Mouse (Mus musculus) midbrain, embryonic 10.5 days (tissue): ENCODE data around the gene Irs3. TPM values are rescaled to one million over a fixed set of nuclear protein-coding genes. Genes with fewer than 3 reads are reported as not detected.
A peak's percentile ranks its signal among the peaks of the same experiment; 100 is the strongest.

Source experiments
- DNase-seq: peaks from one replicate; pipeline ENCODE4 v3.0.0-alpha.2; 2017; ENCODE audit warnings: low spot score
- H3K27ac ChIP-seq: fragments of 300-500 bp; sonication (generic); replicated peaks from 2 replicates; pipeline ENCODE4 v1.5.1; 2016; ENCODE audit warnings: mild to moderate bottlenecking
- H3K27me3 ChIP-seq: fragments of 300-500 bp; sonication (generic); 2 replicates; pipeline ENCODE4 v1.6.1; 2016; ENCODE audit warnings: low read depth, mild to moderate bottlenecking; ENCODE audit not compliant: poor library complexity, severe bottlenecking
- H3K36me3 ChIP-seq: fragments of 300-500 bp; sonication (generic); 2 replicates; pipeline ENCODE4 v1.6.1; 2016; ENCODE audit warnings: mild to moderate bottlenecking, moderate library complexity
- H3K4me1 ChIP-seq: fragments of 300-500 bp; sonication (generic); 2 replicates; pipeline ENCODE4 v1.6.1; 2016
- H3K4me3 ChIP-seq: fragments of 300-500 bp; sonication (generic); 2 replicates; pipeline ENCODE4 v1.5.1; 2016; ENCODE audit warnings: mild to moderate bottlenecking, moderate library complexity
- H3K9me3 ChIP-seq: fragments of 300-500 bp; sonication (generic); replicated peaks from 2 replicates; pipeline ENCODE4 v1.6.1; 2016; ENCODE audit warnings: mild to moderate bottlenecking
- WGBS: fragments of 180-500 bp; shearing (Covaris S2); methylation state at CpG from one replicate; pipeline ENCODE4 v1.1.7; 2016; 5-methylcytosine and 5-hydroxymethylcytosine counted together
- polyA plus RNA-seq: library from polyadenylated mRNA; unstranded; fragments of >200 nt; fragmentation: Nextera tagmentation; extraction: Ambion mirVana; gene quantifications from 2 replicates; pipeline ENCODE4 v1.2.1, GENCODE M21; 2016

Irs3 gene
- polyA plus RNA-seq, 1 experiment from 2014 or later, result 0.48 TPM

- Histone ChIP-seq H3K9me3 (no peaks in the 10 kb centered on the region), H3K4me3 (no peak overlapping the region), H3K27ac (no peak overlapping the region), H3K36me3 (peaks cover 14% of the 10 kb centered on the region; the same call in 1 of the 2 replicates), H3K27me3 (peaks cover 37% of the 10 kb centered on the region), H3K4me1 (peaks cover 71% of the 10 kb centered on the region)
- WGBS, result 61% methylated on average over 3 of the region's 3 CpGs
- no peak for DNase-seq
Observed at GRCm38 (mm10) chr5:137609292-137609691, 36.2 kb downstream of the Irs3 start.

DNA sequence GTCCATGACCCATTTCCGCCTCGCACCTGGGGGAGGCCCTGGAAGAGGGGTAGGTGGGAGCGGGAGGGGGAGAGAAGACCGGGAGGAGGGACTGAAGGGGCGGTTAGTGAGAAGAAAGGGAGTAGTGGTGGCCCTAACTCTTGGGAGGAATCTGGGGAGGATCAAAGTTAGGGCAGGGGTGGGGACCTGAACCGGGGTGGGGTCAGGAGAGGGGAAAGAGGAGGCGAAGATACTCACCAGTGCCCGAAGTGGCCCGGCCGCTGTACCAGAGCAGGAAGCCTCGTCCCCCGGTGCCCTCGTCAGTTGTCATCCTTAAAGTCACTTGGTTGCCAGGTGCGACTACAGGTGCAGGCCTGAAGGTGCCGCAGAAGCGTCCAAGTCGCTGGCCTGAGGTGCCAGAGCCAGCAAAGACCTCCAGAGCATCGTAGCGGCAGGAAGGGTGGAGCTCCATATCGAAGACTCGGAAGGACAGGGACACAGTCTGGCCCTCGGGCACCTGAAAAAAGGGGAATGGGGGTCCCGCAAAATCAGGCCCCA lies 36.8 kb downstream of the Irs3 start:
- no peak for DNase-seq
- Histone ChIP-seq H3K36me3 (peaks cover 14% of the 10 kb centered on the region; the same call in 1 of the 2 replicates), H3K9me3 (no peaks in the 10 kb centered on the region), H3K27me3 (peaks cover 37% of the 10 kb centered on the region), H3K4me3 (peak overlapping the region; percentile 43), H3K27ac (peak overlapping the region; percentile 59), H3K4me1 (peaks cover 74% of the 10 kb centered on the region)
- WGBS, result 16% methylated on average over 23 of the region's 23 CpGs

DNA sequence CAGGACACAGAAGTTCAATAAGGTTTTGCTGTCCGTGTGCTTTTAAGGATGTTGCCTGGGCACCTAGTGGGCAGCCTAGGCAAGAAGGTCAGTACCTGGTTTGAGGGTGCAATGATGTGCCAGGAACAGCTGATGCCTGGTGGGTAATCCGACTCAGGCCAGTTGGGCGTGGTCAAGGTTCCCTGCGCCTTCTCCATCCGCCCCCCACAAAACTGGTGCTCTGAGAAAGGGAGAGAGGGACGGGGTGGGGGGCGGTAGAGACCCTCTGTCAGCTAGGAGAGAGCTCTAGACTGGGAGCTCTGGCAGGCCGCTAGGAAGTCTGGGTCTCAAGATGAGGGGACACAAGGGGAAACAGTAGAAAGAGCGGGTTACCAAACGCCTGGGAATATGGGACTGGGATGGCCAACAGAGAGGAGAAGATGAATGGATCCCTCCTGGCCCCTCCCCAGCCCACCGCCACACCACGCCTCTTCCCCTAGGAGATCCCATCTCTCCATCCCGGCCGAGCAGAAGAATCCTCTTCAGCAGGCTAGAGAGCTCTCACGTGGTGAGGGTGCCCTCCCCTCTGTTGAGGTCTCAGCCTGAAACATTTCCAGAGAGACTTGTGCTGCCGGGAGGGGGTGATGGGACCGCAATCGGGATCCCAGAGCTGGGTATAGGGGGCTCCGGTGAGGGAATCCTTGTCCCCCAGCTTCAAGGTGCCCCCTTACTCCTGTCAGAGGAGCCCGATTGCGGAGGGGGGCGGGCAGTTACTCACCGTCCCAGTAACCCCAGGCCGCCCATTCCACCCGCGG lies 37.5 kb downstream of the Irs3 start:
- WGBS, result 7% methylated on average over 26 of the region's 26 CpGs
- peak overlapping the region; percentile 43 for H3K4me3 ChIP-seq
- H3K4me1 ChIP-seq, result peaks cover 73% of the 10 kb centered on the region
- H3K36me3 ChIP-seq, result peaks cover 14% of the 10 kb centered on the region; the same call in 1 of the 2 replicates
- peaks cover 37% of the 10 kb centered on the region for H3K27me3 ChIP-seq
- H3K27ac ChIP-seq, result peak overlapping the region; percentile 59
- H3K9me3 ChIP-seq, result no peaks in the 10 kb centered on the region
- peak; percentile 20 for DNase-seq

DNA sequence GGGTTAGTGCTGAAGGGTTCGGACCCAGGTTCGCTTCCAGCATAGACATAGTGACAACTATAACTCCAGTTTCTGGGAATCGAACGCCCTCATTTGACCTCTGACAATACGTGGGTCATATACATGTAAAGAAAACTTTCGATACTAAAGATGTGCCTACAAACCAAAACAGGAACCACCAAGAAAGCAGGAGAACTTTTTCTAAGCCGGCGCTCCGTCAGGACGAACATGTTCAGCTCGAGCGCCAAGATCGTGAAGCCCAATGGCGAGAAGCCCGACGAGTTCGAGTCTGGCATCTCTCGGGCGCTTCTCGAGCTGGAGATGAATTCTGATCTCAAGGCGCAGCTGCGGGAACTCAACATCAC lies 44.2 kb downstream of the Irs3 start:
- Histone ChIP-seq H3K27me3 (no peaks in the 10 kb centered on the region), H3K36me3 (peaks cover 24% of the 10 kb centered on the region), H3K9me3 (no peaks in the 10 kb centered on the region; the same call in 1 of the 2 replicates), H3K27ac (peak overlapping the region; percentile 97), H3K4me3 (peak overlapping the region; percentile 67), H3K4me1 (peaks cover 58% of the 10 kb centered on the region)
- under 1% methylated on average over 22 of the region's 22 CpGs for WGBS
- peak; percentile 55 for DNase-seq

- no peaks in the 10 kb centered on the region for H3K27me3 ChIP-seq
- DNase-seq, result peak; percentile 96
- H3K36me3 ChIP-seq, result peaks cover 19% of the 10 kb centered on the region
- no peaks in the 10 kb centered on the region; the same call in 1 of the 2 replicates for H3K9me3 ChIP-seq
- H3K27ac ChIP-seq, result peak within 1 kb of the TSS; percentile 97
- H3K4me1 ChIP-seq, result peaks cover 55% of the 10 kb centered on the region
- under 1% methylated on average over 41 of the region's 41 CpGs for WGBS
- H3K4me3 ChIP-seq, result peak within 1 kb of the TSS; percentile 67
Observed at GRCm38 (mm10) chr5:137600619-137601364, 44.7 kb downstream of the Irs3 start, which contains the start of gene Mospd3. Mospd3 (minus strand) TSS chr5:137601058.

DNA sequence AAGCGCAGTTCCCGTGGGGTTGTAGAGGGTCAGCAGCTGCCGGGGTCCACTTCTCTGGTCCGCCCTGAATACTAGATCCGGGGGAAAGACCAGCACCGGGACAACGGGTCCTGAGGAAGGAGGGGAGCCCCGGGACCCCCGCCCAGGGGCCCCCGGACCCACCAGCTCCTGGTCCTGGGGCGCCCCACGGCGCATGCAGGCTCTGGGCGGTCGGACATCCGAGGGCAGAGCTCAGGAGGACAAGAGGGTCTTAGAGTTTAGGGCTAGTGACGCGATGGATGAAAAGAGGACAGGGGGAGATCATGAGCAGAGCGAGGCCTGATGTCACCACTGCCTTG lies 45.3 kb downstream of the Irs3 start:
- Histone ChIP-seq H3K4me1 (peaks cover 50% of the 10 kb centered on the region), H3K27ac (peak overlapping the region; percentile 97), H3K4me3 (peak overlapping the region; percentile 67), H3K9me3 (no peaks in the 10 kb centered on the region; the same call in 1 of the 2 replicates), H3K36me3 (peaks cover 18% of the 10 kb centered on the region), H3K27me3 (no peaks in the 10 kb centered on the region)
- no peak for DNase-seq
- 2% methylated on average over 19 of the region's 19 CpGs for WGBS

- peaks cover 49% of the 10 kb centered on the region for H3K4me1 ChIP-seq
- H3K9me3 ChIP-seq, result no peaks in the 10 kb centered on the region; the same call in 1 of the 2 replicates
- H3K4me3 ChIP-seq, result peak overlapping the region; percentile 67
- H3K27me3 ChIP-seq, result no peaks in the 10 kb centered on the region
- no peak for DNase-seq
- H3K27ac ChIP-seq, result peak overlapping the region; percentile 97
- WGBS, result 70% methylated on average over 9 of the region's 9 CpGs
- peaks cover 18% of the 10 kb centered on the region for H3K36me3 ChIP-seq
Observed at GRCm38 (mm10) chr5:137599600-137599999, 45.9 kb downstream of the Irs3 start.

GRCm38 (mm10) chr5:137598100-137598826 lies 47.3 kb downstream of the Irs3 start:
- WGBS, result 86% methylated on average over 2 of the region's 2 CpGs
- no peaks in the 10 kb centered on the region; the same call in 1 of the 2 replicates for H3K9me3 ChIP-seq
- H3K4me3 ChIP-seq, result no peak overlapping the region
- H3K27me3 ChIP-seq, result no peaks in the 10 kb centered on the region
- H3K4me1 ChIP-seq, result peaks cover 41% of the 10 kb centered on the region
- no peak overlapping the region for H3K27ac ChIP-seq
- no peak for DNase-seq
- H3K36me3 ChIP-seq, result peaks cover 18% of the 10 kb centered on the region

GRCm38 (mm10) chr5:137597625-137598024 lies 47.9 kb downstream of the Irs3 start:
- no peak for DNase-seq
- Histone ChIP-seq H3K4me3 (no peak overlapping the region), H3K36me3 (peaks cover 18% of the 10 kb centered on the region), H3K27ac (no peak overlapping the region), H3K9me3 (no peaks in the 10 kb centered on the region; the same call in 1 of the 2 replicates), H3K4me1 (peaks cover 35% of the 10 kb centered on the region), H3K27me3 (no peaks in the 10 kb centered on the region)
- 96% methylated on average over 6 of the region's 6 CpGs for WGBS

GRCm38 (mm10) chr5:137596601-137597261 lies 48.8 kb downstream of the Irs3 start:
- Histone ChIP-seq H3K4me3 (peak overlapping the region; percentile 44), H3K27me3 (no peaks in the 10 kb centered on the region), H3K36me3 (peaks cover 18% of the 10 kb centered on the region), H3K9me3 (no peaks in the 10 kb centered on the region; the same call in 1 of the 2 replicates), H3K27ac (peak overlapping the region; percentile 72), H3K4me1 (peaks cover 26% of the 10 kb centered on the region)
- 26% methylated on average over 29 of the region's 30 CpGs for WGBS
- no peak for DNase-seq

DNA sequence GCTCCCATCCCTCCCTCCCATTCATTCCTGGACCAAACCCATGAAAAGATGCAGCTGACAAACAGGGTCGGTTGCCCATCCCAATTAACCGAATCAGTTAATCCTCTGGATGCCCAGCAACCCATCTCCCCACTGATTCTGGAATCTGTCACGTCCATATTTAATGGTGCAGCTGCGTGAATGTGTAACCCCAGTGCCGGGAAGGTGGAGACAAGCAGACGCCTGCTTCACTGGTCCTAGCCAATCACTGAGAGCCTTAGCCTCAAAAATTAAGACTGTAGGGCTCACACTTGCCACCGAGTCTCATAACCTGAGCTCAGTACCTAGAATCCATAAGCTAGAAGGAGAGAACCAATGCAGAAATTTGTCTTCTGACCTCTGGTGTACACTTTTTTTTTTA lies 49.6 kb downstream of the Irs3 start:
- Histone ChIP-seq H3K4me1 (peaks cover 22% of the 10 kb centered on the region), H3K36me3 (peaks cover 18% of the 10 kb centered on the region), H3K9me3 (no peaks in the 10 kb centered on the region; the same call in 1 of the 2 replicates), H3K27ac (no peak overlapping the region), H3K27me3 (no peaks in the 10 kb centered on the region), H3K4me3 (no peak overlapping the region)
- DNase-seq, result no peak
- WGBS, result 80% methylated on average over 7 of the region's 7 CpGs
